Mouse (Mus musculus) duodenum, adult 2 months (tissue): ENCODE measurements around the gene Xrcc4. TPM values are rescaled to one million over a fixed set of nuclear protein-coding genes. Genes with fewer than 3 reads are reported as not detected.

Source experiments
- polyA plus RNA-seq: library from polyadenylated mRNA; depleted of rRNA; stranded (reverse); fragments of >200 nt; gene quantifications from 2 replicates; pipeline ENCODE4 v1.2.3, GENCODE M21; 2012; ENCODE audit warnings: low replicate concordance; rRNA removed

Xrcc4 gene
- 0.05 TPM in 1 of 2 replicates, not detected in the other for polyA plus RNA-seq

DNA sequence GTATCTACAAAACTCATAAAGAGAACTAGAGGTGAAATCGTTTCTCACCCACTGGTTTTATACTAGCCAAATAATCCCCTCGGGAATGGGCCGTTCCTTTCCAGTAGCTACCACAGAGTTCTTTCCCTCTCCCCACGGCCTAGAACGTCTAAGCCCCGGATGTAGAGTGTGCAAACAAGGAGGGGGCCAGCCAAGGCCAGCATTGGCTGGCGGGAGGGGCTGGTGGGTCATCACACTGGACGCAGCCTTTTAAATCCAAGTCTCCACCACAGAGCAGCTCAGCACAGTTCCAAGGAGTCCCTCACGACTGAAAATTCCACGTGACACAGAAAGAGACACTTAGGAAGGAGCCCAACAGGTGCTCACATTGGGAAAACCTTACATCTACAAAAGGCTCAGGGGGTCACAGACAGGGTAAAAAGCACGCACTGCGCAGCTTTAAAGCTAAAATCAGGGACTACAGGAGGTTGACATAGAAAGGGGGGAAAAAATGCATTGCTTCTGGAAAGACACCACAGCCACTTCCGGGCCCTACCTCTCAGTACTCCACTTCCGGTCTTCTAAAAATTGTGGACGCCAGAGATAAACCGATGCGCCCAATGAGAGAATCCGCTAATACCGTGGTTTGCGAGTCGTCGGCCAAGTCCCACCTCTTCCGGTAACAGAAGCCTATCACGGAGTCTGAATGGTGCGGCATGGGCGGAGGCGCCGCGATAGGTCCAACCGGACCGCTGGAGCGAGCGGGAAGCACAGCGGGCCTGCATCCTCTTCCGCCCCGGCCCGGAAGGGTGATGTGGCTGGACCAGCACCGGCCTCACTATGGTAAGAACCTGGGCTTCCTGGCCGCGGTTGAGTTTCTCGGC is at the start of gene Xrcc4, which contains the start of gene Tmem167:
Xrcc4 (minus strand) TSS at position 647 of the 863 bp plus-strand sequence.
Tmem167 (plus strand) TSS at position 162 of the 863 bp plus-strand sequence.

DNA sequence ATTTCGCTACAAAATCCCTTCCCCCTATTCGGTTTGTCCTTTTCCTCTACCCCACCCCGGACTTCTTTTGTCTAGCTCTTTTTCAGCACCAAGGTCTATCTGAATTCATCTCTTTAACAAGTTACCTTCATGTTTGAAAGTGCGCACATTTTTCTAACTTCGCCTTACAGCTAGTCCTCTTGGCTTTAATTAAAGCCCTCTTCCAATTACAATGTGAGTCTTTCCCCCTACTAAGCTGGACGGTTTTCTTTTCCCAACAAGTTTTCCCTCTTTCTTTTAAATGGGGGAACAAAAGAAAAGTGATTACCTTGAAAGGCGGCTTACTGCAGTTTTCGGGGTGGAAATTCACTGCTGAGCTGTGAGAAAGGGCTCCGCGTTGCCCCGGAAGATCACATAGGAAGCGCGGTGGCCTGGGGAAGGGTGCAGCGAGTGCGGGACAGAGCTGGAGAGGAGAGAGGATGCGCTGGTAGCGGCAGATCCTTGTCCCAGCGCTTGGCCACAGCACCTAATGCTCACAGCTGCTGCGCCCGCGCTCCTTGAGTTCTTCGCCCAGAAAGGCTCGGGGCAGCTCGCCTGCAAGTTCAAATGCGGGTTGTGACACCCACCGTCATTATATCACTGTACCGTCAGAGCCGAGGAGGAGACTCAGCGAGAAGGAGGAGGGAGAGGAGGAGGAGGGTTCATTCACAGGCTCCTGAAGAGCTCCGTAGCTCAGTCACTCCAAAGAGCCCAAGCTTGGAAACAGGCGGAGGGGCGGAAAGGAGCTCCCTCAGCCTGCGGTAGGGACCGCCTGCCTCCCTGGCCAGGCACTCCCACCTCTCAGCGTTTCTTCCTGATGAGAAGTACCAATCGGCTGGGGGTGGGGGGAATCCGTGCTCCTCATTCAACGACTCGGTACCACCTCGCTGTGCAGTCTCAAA is 347.4 kb downstream of the Xrcc4 start, which contains the start of gene Vcan:
Vcan (minus strand) TSS at position 744 of the 920 bp plus-strand sequence.

Other genes with a start within 250 kb of the Xrcc4 start
- gene Tmem167, start 485 bp downstream of the Xrcc4 start, polyA plus RNA-seq: 0.74 and 1.2 TPM in 2 replicates